Mouse (Mus musculus) T-helper 2 cell (primary cell): ENCODE measurements around the gene C1qtnf1.

Experiments used
- in situ Hi-C: fragments of 300-600 bp; cut with MboI, MseI; formaldehyde crosslinking; loops from one replicate; pipeline ENCODE4 v1.15.1; 2025; ENCODE audit warnings: high pct_unique_total_duplicates

C1qtnf1 gene

GRCm38 (mm10) chr11:118431100-118431948 lies 3.3 kb downstream of the C1qtnf1 start:
- in situ Hi-C loops = no loop called here

- in situ Hi-C loops = no loop called here
Measured at GRCm38 (mm10) chr11:118433398-118433868, 5.4 kb downstream of the C1qtnf1 start.

- in situ Hi-C loops = no loop called here
Measured at GRCm38 (mm10) chr11:118434093-118434492, 6.1 kb downstream of the C1qtnf1 start.

- in situ Hi-C loops = no loop called here
Measured at GRCm38 (mm10) chr11:118436471-118436935, 8.5 kb downstream of the C1qtnf1 start.

GRCm38 (mm10) chr11:118438665-118439414 lies 10.8 kb downstream of the C1qtnf1 start:
- in situ Hi-C loops = no loop called here

GRCm38 (mm10) chr11:118442691-118443090 lies 14.7 kb downstream of the C1qtnf1 start:
- in situ Hi-C loops = no loop called here

GRCm38 (mm10) chr11:118443201-118443970 lies 15.4 kb downstream of the C1qtnf1 start:
- in situ Hi-C loops = no loop called here

GRCm38 (mm10) chr11:118445843-118446242 lies 17.8 kb downstream of the C1qtnf1 start:
- in situ Hi-C loops = loop anchor here (5.0 kb wide), 1 partner anchor 41 kb away; no protein-coding TSS in a partner anchor

- in situ Hi-C loops = loop anchor here (5.0 kb wide), 1 partner anchor 40 kb away; no protein-coding TSS in a partner anchor
Measured at GRCm38 (mm10) chr11:118447346-118447745, 19.3 kb downstream of the C1qtnf1 start.

GRCm38 (mm10) chr11:118448385-118448784 lies 20.4 kb downstream of the C1qtnf1 start:
- in situ Hi-C loops = loop anchor here (5.0 kb wide), 1 partner anchor 39 kb away; no protein-coding TSS in a partner anchor

GRCm38 (mm10) chr11:118451211-118451610 lies 23.2 kb downstream of the C1qtnf1 start:
- in situ Hi-C loops = no loop called here

- in situ Hi-C loops = no loop called here
Measured at GRCm38 (mm10) chr11:118452955-118453354, 25.0 kb downstream of the C1qtnf1 start.

- in situ Hi-C loops = no loop called here
Measured at GRCm38 (mm10) chr11:118453886-118454671, 26.1 kb downstream of the C1qtnf1 start.

GRCm38 (mm10) chr11:118455788-118456187 lies 27.8 kb downstream of the C1qtnf1 start:
- in situ Hi-C loops = no loop called here

GRCm38 (mm10) chr11:118456937-118457336 lies 28.9 kb downstream of the C1qtnf1 start:
- in situ Hi-C loops = no loop called here

- in situ Hi-C loops = no loop called here
Measured at GRCm38 (mm10) chr11:118459051-118459450, 31.0 kb downstream of the C1qtnf1 start.

- in situ Hi-C loops = no loop called here
Measured at GRCm38 (mm10) chr11:118459536-118459935, 31.5 kb downstream of the C1qtnf1 start.

- in situ Hi-C loops = loop anchor here (10.0 kb wide), 1 partner anchor 1815 kb away; no protein-coding TSS in a partner anchor
Measured at GRCm38 (mm10) chr11:118460280-118460679, 32.3 kb downstream of the C1qtnf1 start.

- in situ Hi-C loops = loop anchor here (10.0 kb wide), 1 partner anchor 1807 kb away; no protein-coding TSS in a partner anchor
Measured at GRCm38 (mm10) chr11:118467441-118468035, 39.5 kb downstream of the C1qtnf1 start.
